Mouse (Mus musculus): ENCODE data around the gene Unc5b. TPM values are rescaled to one million over a fixed set of nuclear protein-coding genes. Genes with fewer than 3 reads are reported as not detected.
"Not testable (repeated sequence)": the region's sequence is repeated elsewhere in the genome, so short reads cannot be mapped to it uniquely, and the experiment has no call there.

Gene Unc5b
- not detected in 2 replicates for total RNA-seq (2017)

DNA sequence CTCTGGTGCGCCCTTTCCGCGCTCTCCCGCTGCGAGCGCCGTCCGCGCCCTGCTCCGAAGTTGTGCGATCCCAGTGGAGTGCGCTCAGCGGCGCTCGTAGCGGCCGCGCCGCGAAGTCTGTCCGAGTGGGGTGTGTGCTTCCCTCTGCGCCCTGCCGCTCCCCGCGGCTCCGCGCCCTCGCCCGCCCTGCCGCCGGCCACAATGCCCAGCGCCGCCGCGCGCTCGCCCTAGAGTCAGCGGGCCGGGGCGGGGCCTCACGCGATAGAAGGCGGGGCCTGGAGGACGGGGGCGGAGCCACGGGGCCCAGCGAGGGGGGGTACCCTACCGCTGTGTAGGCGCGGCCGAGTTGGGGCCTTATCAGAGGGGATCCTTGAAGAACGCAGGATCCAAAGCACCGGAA is at the start of gene Unc5b:
Unc5b (minus strand) TSS at position 203 of the 400 bp plus-strand sequence.
- ATAC-seq (replicated peaks; ENCODE audit: low read depth, poor library complexity, severe bottlenecking), result peak; percentile 74

- no peak for ATAC-seq (replicated peaks; ENCODE audit: low read depth, poor library complexity, severe bottlenecking)
Observed at GRCm38 (mm10) chr10:60879817-60880216, 48.4 kb upstream of the Unc5b start.

DNA sequence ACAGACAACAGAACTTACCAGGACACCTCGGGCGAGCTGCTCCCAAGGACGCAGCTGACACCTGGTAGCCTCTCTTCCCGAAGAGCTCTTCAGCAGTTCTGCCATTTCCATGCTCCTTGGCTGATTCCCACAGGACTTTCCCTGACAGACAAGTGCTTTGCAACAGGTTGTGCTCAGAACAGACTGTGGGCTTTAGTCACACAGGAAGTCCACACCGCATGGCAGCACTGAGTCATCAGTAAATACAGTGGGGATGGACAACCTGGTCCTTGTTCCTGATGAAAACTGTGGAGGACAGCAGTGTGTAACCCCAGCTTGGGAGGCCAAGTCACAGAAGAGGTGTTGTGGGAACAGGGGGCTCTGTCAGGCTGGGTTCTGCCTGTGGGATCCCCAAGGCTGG is 45.7 kb upstream of the Unc5b start:
- ATAC-seq (replicated peaks; ENCODE audit: low read depth, poor library complexity, severe bottlenecking), result no peak

DNA sequence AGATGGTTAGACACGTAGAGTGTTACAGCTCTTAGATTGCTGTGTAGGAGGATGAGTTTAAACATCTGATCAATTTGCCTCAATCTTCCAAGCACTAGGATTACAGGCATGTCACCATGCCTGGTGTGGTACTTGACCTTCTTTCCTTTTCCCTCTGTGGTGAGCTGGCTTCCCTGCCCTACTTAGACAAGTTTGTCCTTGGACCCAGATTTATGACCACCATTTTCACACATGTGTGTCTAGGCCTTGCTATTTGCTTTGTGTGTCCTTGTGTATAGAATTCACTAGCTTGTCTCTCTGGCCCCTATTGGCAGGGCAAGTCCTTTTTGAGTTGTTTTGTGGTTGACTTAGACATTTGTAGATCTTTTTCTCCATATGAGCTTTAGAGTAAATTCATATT is 43.6 kb upstream of the Unc5b start:
- no peak for ATAC-seq (replicated peaks; ENCODE audit: low read depth, poor library complexity, severe bottlenecking)

- ATAC-seq (replicated peaks; ENCODE audit: low read depth, poor library complexity, severe bottlenecking), result no peak
Observed at GRCm38 (mm10) chr10:60863318-60863717, 31.9 kb upstream of the Unc5b start.

DNA sequence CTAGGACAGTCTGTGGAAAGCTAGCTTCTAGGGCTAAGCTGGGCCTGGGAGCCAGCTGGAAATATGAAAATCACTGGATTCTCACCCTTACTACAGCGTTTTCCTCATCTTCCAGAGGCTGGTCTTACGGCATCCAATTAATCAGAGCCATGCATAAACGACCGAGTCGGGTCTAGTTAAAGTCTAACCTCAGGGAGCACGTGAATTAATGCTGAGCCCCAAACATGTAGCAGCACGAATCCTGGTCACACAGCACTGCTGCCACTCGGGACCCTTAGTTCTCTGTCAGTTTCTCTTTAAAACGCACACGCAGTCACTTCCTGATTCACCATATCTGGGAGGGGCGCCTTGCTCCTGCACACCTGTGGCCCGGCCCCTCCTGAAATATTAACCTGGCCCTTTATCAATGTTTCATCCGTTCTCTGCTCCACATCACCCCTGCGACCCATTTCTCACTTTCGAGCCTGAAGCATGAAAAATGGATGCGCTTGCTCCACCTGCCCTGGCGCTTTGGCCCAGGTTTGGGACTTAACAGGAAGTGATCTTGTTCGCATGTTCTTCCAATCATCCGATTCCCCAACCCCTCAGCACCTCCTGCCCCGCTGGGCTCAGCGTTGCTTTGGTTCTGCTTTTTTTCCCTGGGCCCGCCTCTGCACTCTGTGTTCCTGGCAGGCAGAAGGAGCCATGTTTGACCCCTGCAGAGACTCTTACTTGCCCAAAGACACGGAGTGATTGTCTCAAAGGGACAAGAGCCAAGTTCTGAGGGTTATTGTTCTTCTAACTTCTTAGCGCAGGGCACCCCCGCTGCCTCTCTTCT is 31.3 kb upstream of the Unc5b start:
- ATAC-seq (replicated peaks; ENCODE audit: low read depth, poor library complexity, severe bottlenecking), result no peak

- ATAC-seq (replicated peaks; ENCODE audit: low read depth, poor library complexity, severe bottlenecking), result not testable (repeated sequence)
Observed at GRCm38 (mm10) chr10:60845271-60845670, 13.9 kb upstream of the Unc5b start.

- no peak for ATAC-seq (replicated peaks; ENCODE audit: low read depth, poor library complexity, severe bottlenecking)
Observed at GRCm38 (mm10) chr10:60838816-60839215, 7.4 kb upstream of the Unc5b start.

GRCm38 (mm10) chr10:60834949-60835348 is 3.6 kb upstream of the Unc5b start:
- peak; percentile 69 for ATAC-seq (replicated peaks; ENCODE audit: low read depth, poor library complexity, severe bottlenecking)

- ATAC-seq (replicated peaks; ENCODE audit: low read depth, poor library complexity, severe bottlenecking), result no peak
Observed at GRCm38 (mm10) chr10:60832664-60833173, 1.3 kb upstream of the Unc5b start.

- ATAC-seq (replicated peaks; ENCODE audit: low read depth, poor library complexity, severe bottlenecking), result no peak
Observed at GRCm38 (mm10) chr10:60830556-60831350, 628 bp downstream of the Unc5b start.

GRCm38 (mm10) chr10:60830000-60830399 is 1.4 kb downstream of the Unc5b start:
- ATAC-seq (replicated peaks; ENCODE audit: low read depth, poor library complexity, severe bottlenecking), result no peak

- no peak for ATAC-seq (replicated peaks; ENCODE audit: low read depth, poor library complexity, severe bottlenecking)
Observed at GRCm38 (mm10) chr10:60829071-60829470, 2.3 kb downstream of the Unc5b start.

- ATAC-seq (replicated peaks; ENCODE audit: low read depth, poor library complexity, severe bottlenecking), result no peak
Observed at GRCm38 (mm10) chr10:60827901-60828670, 3.3 kb downstream of the Unc5b start.

DNA sequence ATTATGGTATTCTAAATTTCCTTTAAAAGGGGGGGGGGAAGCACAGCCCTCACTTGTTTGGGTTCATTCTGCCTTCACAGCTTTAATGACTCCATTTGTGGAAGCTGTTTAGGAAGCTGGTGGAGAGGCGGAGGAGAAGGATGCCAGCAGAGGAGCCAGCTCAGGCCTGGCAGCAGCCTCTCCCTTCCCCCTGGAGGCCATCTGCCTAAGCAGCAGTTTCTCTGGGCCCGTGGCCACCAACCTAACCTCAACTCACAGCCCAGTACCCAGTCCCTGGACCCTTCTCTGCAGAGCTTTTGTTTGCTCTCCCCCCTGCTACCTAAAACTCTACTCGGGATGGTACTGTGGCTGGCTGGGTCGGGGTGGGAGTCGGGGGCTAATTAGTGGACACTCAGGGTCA is 4.1 kb downstream of the Unc5b start:
- no peak for ATAC-seq (replicated peaks; ENCODE audit: low read depth, poor library complexity, severe bottlenecking)

GRCm38 (mm10) chr10:60826461-60827237 is 4.7 kb downstream of the Unc5b start:
- ATAC-seq (replicated peaks; ENCODE audit: low read depth, poor library complexity, severe bottlenecking), result no peak

GRCm38 (mm10) chr10:60825955-60826354 is 5.4 kb downstream of the Unc5b start:
- ATAC-seq (replicated peaks; ENCODE audit: low read depth, poor library complexity, severe bottlenecking), result no peak

GRCm38 (mm10) chr10:60823744-60824143 is 7.6 kb downstream of the Unc5b start:
- ATAC-seq (replicated peaks; ENCODE audit: low read depth, poor library complexity, severe bottlenecking), result no peak

DNA sequence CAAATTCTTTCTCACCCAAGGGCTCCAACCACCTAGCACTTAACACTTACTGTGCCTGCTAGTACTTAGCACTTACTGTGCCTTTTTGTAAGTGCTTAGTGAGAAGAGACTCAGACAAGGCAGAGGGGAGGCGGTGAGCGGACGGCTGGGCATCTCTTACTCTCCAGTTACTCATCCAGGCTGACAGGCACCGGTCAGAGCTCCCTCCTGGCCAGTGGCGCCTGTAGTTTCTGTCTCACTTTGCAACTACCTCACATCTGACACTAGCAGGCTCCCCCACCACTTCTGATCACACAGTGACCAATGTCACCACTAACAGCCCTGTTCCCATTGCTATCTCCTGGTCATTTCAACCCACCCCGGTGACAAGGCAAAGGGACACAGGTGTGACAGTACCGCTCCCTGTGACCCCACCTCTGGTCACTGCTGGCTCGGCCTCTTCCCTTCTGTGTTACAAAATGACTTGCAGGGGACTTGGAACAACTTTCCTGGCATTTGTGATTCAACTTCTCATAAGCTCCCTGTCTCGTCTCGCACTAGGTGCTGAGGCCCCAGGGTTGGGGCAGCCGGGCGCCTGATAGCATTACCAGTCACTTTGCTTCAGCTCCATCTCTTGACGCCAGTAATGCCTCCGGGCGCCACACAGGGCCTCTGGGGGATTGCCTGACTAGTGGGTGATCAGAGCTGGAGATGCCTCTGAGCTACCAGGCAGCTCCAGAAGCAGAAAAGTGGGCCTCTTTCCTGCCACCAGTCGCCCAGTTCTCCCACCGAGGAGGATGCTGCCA is 8.5 kb downstream of the Unc5b start:
- no peak for ATAC-seq (replicated peaks; ENCODE audit: low read depth, poor library complexity, severe bottlenecking)
